Mouse (Mus musculus): ENCODE results near the gene Clptm1l.

Clptm1l gene

GRCm38 (mm10) chr13:73660163-73660695 is 56.4 kb downstream of the Clptm1l start:
- no peak for DNase-seq (ENCODE audit: low spot score)

Data from c-Kit-positive CD71-positive TER-119-positive erythroid progenitor cells, embryonic 14.5 days (primary cell).